Comparison of ENCODE assay signal across 10 mouse cellular contexts in the genomic region with DNA sequence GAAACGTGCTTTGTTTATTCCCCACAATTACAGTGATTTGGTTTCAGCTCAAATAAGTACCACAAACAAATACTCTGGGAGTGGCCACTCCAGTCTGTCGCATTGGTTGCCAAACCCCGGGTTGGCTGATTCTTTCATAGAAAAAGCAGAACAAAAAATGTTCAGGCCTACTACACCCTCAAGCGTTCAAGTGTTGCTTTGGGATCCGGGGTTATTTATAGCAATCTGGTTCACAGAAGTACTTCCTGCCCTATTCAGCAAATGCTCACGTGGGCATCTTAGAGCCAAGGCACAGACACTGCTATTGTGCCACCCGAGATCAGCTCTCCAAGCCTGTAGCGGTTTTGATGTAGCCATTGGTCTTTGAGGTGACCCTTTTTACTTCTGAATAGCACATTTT. TPM values are rescaled to one million over a fixed set of nuclear protein-coding genes. Genes with fewer than 3 reads are reported as not detected.
DNase-seq lines count a peak whose midpoint lies in the region; ATAC-seq and TF ChIP-seq lines count a peak whose summit lies in the region.
"Had no signal": no experiment of that assay in that cellular context is flagged by ENCODE, and none has a peak within 500 bp of the region (broad histone marks: within the 10 kb centered on the region; RNA-seq: fewer than 3 reads in every experiment).

No protein-coding gene starts in this region.

- no peak for ATAC-seq in midbrain, embryonic 15.5 days (replicated peaks)
- ATAC-seq: Patski had no signal

- no peaks in the 10 kb centered on the region for H3K4me1 ChIP-seq in kidney, adult 2 months (ENCODE audit: control insufficient read depth, insufficient read depth, low read length)
- H3K4me1 ChIP-seq in midbrain, embryonic 15.5 days: no peaks in the 10 kb centered on the region
- H3K4me1 ChIP-seq: hindbrain, embryonic 13.5 days had no signal

- H3K27me3 ChIP-seq in kidney, adult 2 months (replicated peaks; ENCODE audit: control insufficient read depth, insufficient read depth, low read length): no peaks in the 10 kb centered on the region
- H3K27me3 ChIP-seq in midbrain, embryonic 15.5 days (replicated peaks): no peaks in the 10 kb centered on the region
- H3K27me3 ChIP-seq: hindbrain, embryonic 13.5 days had no signal

- no peak overlapping the region for H3K4me2 ChIP-seq in midbrain, embryonic 15.5 days
- H3K4me2 ChIP-seq: hindbrain, embryonic 13.5 days had no signal

- no peak overlapping the region for H3K9ac ChIP-seq in midbrain, embryonic 15.5 days
- H3K9ac ChIP-seq: hindbrain, embryonic 13.5 days had no signal

- no peaks in the 10 kb centered on the region for H3K9me3 ChIP-seq in midbrain, embryonic 15.5 days
- H3K9me3 ChIP-seq: hindbrain, embryonic 13.5 days had no signal

- no peaks in the 10 kb centered on the region for H3K36me3 ChIP-seq in kidney, adult 2 months (ENCODE audit: control insufficient read depth, insufficient read depth, low read length)
- H3K36me3 ChIP-seq in midbrain, embryonic 15.5 days (replicated peaks): no peaks in the 10 kb centered on the region
- H3K36me3 ChIP-seq: hindbrain, embryonic 13.5 days had no signal

- WGBS in kidney, adult 2 months: 71% methylated on average over 8 of the region's 8 CpGs
- WGBS in midbrain, embryonic 15.5 days: 80% methylated on average over 8 of the region's 8 CpGs

- H3K4me3 ChIP-seq in kidney, adult 2 months (ENCODE audit: insufficient read depth, low read depth, low read length): no peak overlapping the region
- no peak overlapping the region for H3K4me3 ChIP-seq in midbrain, embryonic 15.5 days
- H3K4me3 ChIP-seq: hindbrain, embryonic 13.5 days had no signal

- TF ChIP-seq POLR2A in kidney, adult 2 months (IDR thresholded peaks at IDR 0.05; ENCODE audit: low read depth, low read length): no peak

- intact Hi-C loops in heart, postnatal 10 days (cut with DNase I): loop anchor here (5.0 kb wide), 2 partner anchors 155 to 265 kb away; no protein-coding TSS in a partner anchor

- peak; percentile 4 for DNase-seq in kidney, adult 2 months
- no peak for DNase-seq in kidney, postnatal 10 days
- DNase-seq in T-cell, adult 2 months (ENCODE audit: low spot score): peak; percentile 34
- DNase-seq in heart, postnatal 10 days: peak; percentile 42 to 49
- peak; percentile 34 to 54 for DNase-seq in monocyte, adult 2 months (ENCODE audit: low read depth in 1 of 2, low spot score in 2 of 2)
- no peak for DNase-seq in testis, postnatal 10 days (ENCODE audit: low spot score)
- no peak for DNase-seq in kidney, postnatal 25 days

- no peak for TF ChIP-seq CTCF in kidney, adult 2 months (conservative IDR thresholded peaks at IDR 0.05; ENCODE audit: insufficient read depth, insufficient read length, low read depth, low read length)

- no peak overlapping the region for H3K27ac ChIP-seq in kidney, adult 2 months (ENCODE audit: insufficient read depth, low read depth, low read length)
- no peak overlapping the region for H3K27ac ChIP-seq in midbrain, embryonic 15.5 days
- H3K27ac ChIP-seq: hindbrain, embryonic 13.5 days had no signal

RNA-seq across cellular contexts. Expression of a gene that starts 57.0 kb away (rescaled TPM):
- polyA plus RNA-seq in kidney, adult 2 months (2012; rRNA removed): 3.9 and 6.5 TPM in 2 replicates
- 1 to 10 TPM; 2.5 to 2.7 TPM for total RNA-seq in heart, postnatal 10 days (2021)
- 1,183 and 1,204 TPM in 2 replicates for polyA plus RNA-seq in midbrain, embryonic 15.5 days (2015; fragmentation: Nextera tagmentation; extraction: Ambion mirVana)

Comparison
In these comparisons a context has a peak if more than half of its experiments do, and no peak if none do; other contexts are left out.
1. DNase-seq: peak in kidney, adult 2 months (single experiment), T-cell, adult 2 months (single experiment), heart, postnatal 10 days (2 of 2) and monocyte, adult 2 months (2 of 2); none in kidney, postnatal 10 days (single experiment), testis, postnatal 10 days (single experiment) and kidney, postnatal 25 days (0 of 2).
2. RNA of a gene that starts 57.0 kb away (polyA plus RNA-seq): 1,183 to 1,204 TPM in midbrain, embryonic 15.5 days; 3.9 to 6.5 TPM in kidney, adult 2 months; every median in the first group is over 100 times any median in the second.